Mouse (Mus musculus) liver, embryonic 11.5 days (tissue): ENCODE data around the gene Smagp. TPM values are rescaled to one million over a fixed set of nuclear protein-coding genes. Genes with fewer than 3 reads are reported as not detected.

Experiments
- ATAC-seq: fragments of 200-750 bp; cut with Nextera tagmentation; replicated peaks from 2 replicates; pipeline ENCODE4 v1.8.0; 2017; ENCODE audit warnings: moderate number of reproducible peaks, mild to moderate bottlenecking, moderate TSS enrichment, moderate library complexity; ENCODE audit not compliant: low FRiP score
- DNase-seq: peaks from one replicate; pipeline ENCODE4 v3.0.0-alpha.2; 2017; ENCODE audit warnings: low spot score
- H3K27ac ChIP-seq: fragments of 300-500 bp; sonication (generic); 2 replicates; pipeline ENCODE4 v1.5.1; 2014; ENCODE audit warnings: mild to moderate bottlenecking, low read depth, low read length, control low read depth
- H3K27me3 ChIP-seq: fragments of 300-500 bp; sonication (generic); replicated peaks from 2 replicates; pipeline ENCODE4 v1.6.1; 2014; ENCODE audit warnings: low read length, mixed read lengths; ENCODE audit not compliant: control insufficient read depth, insufficient read depth
- H3K36me3 ChIP-seq: fragments of 300-500 bp; sonication (generic); 2 replicates; pipeline ENCODE4 v1.6.1; 2014; ENCODE audit warnings: mild to moderate bottlenecking, low read length, moderate library complexity, mixed read lengths; ENCODE audit not compliant: control insufficient read depth, insufficient read depth
- H3K4me1 ChIP-seq: fragments of 300-500 bp; sonication (generic); replicated peaks from 2 replicates; pipeline ENCODE4 v1.6.1; 2014; ENCODE audit warnings: low read length, mixed read lengths; ENCODE audit not compliant: control insufficient read depth, insufficient read depth
- H3K4me2 ChIP-seq: fragments of 300-500 bp; sonication (generic); 2 replicates; pipeline ENCODE4 v1.6.1; 2014; ENCODE audit warnings: mild to moderate bottlenecking, control low read depth, moderate library complexity
- H3K4me3 ChIP-seq: fragments of 300-500 bp; sonication (generic); 2 replicates; pipeline ENCODE4 v1.5.1; 2014; ENCODE audit warnings: low read depth, low read length, control low read depth
- H3K9ac ChIP-seq: fragments of 300-500 bp; sonication (generic); 2 replicates; pipeline ENCODE4 v1.6.1; 2014; ENCODE audit warnings: low read depth, low read length, control low read depth
- H3K9me3 ChIP-seq: fragments of 300-500 bp; sonication (generic); 2 replicates; pipeline ENCODE4 v1.6.1; 2016; ENCODE audit warnings: low read length, inconsistent platforms, mixed read lengths; ENCODE audit not compliant: control insufficient read depth
- WGBS: fragments of 180-500 bp; shearing (Covaris S2); extraction: QIAGEN DNeasy Blood & Tissue Kit; methylation state at CpG from one replicate; pipeline ENCODE4 v1.1.7; 2014; 5-methylcytosine and 5-hydroxymethylcytosine counted together
- polyA plus RNA-seq: library from polyadenylated mRNA; unstranded; fragments of >200 nt; fragmentation: Nextera tagmentation; extraction: Ambion mirVana; gene quantifications from 2 replicates; pipeline ENCODE4 v1.2.1, GENCODE M21; 2014

Smagp gene
- polyA plus RNA-seq, 1 experiment from 2014 or later = 15.6 TPM

GRCm38 (mm10) chr15:100600047-100600695, 36.6 kb downstream of the Smagp start:
- ATAC-seq = peak; percentile 32; the same call in 1 of the 2 replicates
- H3K9ac ChIP-seq = peak overlapping the region; percentile 56
- 2% methylated on average over 34 of the region's 35 CpGs for WGBS

GRCm38 (mm10) chr15:100599276-100600046, 37.3 kb downstream of the Smagp start, which contains the start of gene Pou6f1:
Pou6f1 (minus strand) TSS chr15:100599984.
- DNase-seq (no peak), ATAC-seq (peak; percentile 36; the same call in 1 of the 2 replicates)
- Histone ChIP-seq H3K4me1 (peaks cover 13% of the 10 kb centered on the region), H3K27ac (no peak within 1 kb of the TSS), H3K9me3 (no peaks in the 10 kb centered on the region), H3K36me3 (no peaks in the 10 kb centered on the region), H3K9ac (peak within 1 kb of the TSS; percentile 56), H3K4me3 (peak within 1 kb of the TSS; percentile 66), H3K4me2 (peak within 1 kb of the TSS; percentile 96), H3K27me3 (peaks cover 40% of the 10 kb centered on the region)
- under 1% methylated on average over 67 of the region's 76 CpGs for WGBS

More at GRCm38 (mm10) chr15:100600047-100600695, 36.6 kb downstream of the Smagp start:
- Histone ChIP-seq H3K9me3 (no peaks in the 10 kb centered on the region), H3K4me3 (peak overlapping the region; percentile 66), H3K4me1 (peaks cover 13% of the 10 kb centered on the region), H3K36me3 (no peaks in the 10 kb centered on the region), H3K27ac (no peak overlapping the region), H3K27me3 (peaks cover 42% of the 10 kb centered on the region), H3K4me2 (peak overlapping the region; percentile 96)
- DNase-seq = peak; percentile 64

GRCm38 (mm10) chr15:100598883-100599275, 37.9 kb downstream of the Smagp start:
- ATAC-seq (no peak), DNase-seq (no peak)
- Histone ChIP-seq H3K4me2 (peak overlapping the region; percentile 96), H3K9ac (no peak overlapping the region), H3K9me3 (no peaks in the 10 kb centered on the region), H3K4me1 (peaks cover 13% of the 10 kb centered on the region), H3K36me3 (no peaks in the 10 kb centered on the region), H3K27ac (no peak overlapping the region), H3K4me3 (peak overlapping the region; percentile 66), H3K27me3 (peaks cover 40% of the 10 kb centered on the region)
- WGBS = 1% methylated on average over 12 of the region's 12 CpGs

GRCm38 (mm10) chr15:100598287-100598882, 38.4 kb downstream of the Smagp start:
- Histone ChIP-seq H3K4me2 (peak overlapping the region; percentile 96), H3K9ac (no peak overlapping the region), H3K27ac (no peak overlapping the region), H3K4me3 (peak overlapping the region; percentile 66), H3K36me3 (no peaks in the 10 kb centered on the region), H3K9me3 (no peaks in the 10 kb centered on the region), H3K4me1 (peaks cover 13% of the 10 kb centered on the region), H3K27me3 (peaks cover 36% of the 10 kb centered on the region)
- 22% methylated on average over 9 of the region's 9 CpGs for WGBS
- ATAC-seq = no peak
- DNase-seq = no peak

- H3K27me3 ChIP-seq = no peaks in the 10 kb centered on the region; the same call in 1 of the 2 replicates
- no peak overlapping the region for H3K9ac ChIP-seq
- no peak for ATAC-seq
- 80% methylated on average over 6 of the region's 6 CpGs for WGBS
- DNase-seq = no peak
- H3K27ac ChIP-seq = no peak overlapping the region
- no peak overlapping the region for H3K4me2 ChIP-seq
- no peaks in the 10 kb centered on the region for H3K36me3 ChIP-seq
- H3K4me1 ChIP-seq = no peaks in the 10 kb centered on the region
- no peaks in the 10 kb centered on the region for H3K9me3 ChIP-seq
- no peak overlapping the region for H3K4me3 ChIP-seq
These were observed 43.9 kb downstream of the Smagp start for GRCm38 (mm10) chr15:100592817-100593216.

- Histone ChIP-seq H3K4me1 (no peaks in the 10 kb centered on the region), H3K27ac (no peak overlapping the region), H3K27me3 (no peaks in the 10 kb centered on the region; the same call in 1 of the 2 replicates), H3K36me3 (no peaks in the 10 kb centered on the region), H3K4me2 (no peak overlapping the region), H3K4me3 (no peak overlapping the region), H3K9ac (no peak overlapping the region), H3K9me3 (no peaks in the 10 kb centered on the region)
- DNase-seq (no peak), ATAC-seq (no peak)
- WGBS = 56% methylated on average over 7 of the region's 8 CpGs
These were observed 46.3 kb downstream of the Smagp start for GRCm38 (mm10) chr15:100590436-100590835.

- H3K9me3 ChIP-seq = no peaks in the 10 kb centered on the region
- DNase-seq (no peak), ATAC-seq (no peak)
- no peak overlapping the region for H3K9ac ChIP-seq
- no peaks in the 10 kb centered on the region for H3K36me3 ChIP-seq
- H3K27me3 ChIP-seq = no peaks in the 10 kb centered on the region; the same call in 1 of the 2 replicates
- 46% methylated on average over 6 of the region's 6 CpGs for WGBS
- no peak overlapping the region for H3K4me2 ChIP-seq
- no peak overlapping the region for H3K27ac ChIP-seq
- H3K4me3 ChIP-seq = no peak overlapping the region
- no peaks in the 10 kb centered on the region for H3K4me1 ChIP-seq
These were observed 48.4 kb downstream of the Smagp start for GRCm38 (mm10) chr15:100588297-100588696.

GRCm38 (mm10) chr15:100587166-100587565, 49.6 kb downstream of the Smagp start:
- no peak overlapping the region for H3K4me3 ChIP-seq
- no peak overlapping the region for H3K27ac ChIP-seq
- WGBS = 77% methylated on average over 4 of the region's 4 CpGs
- H3K4me1 ChIP-seq = no peaks in the 10 kb centered on the region
- no peak overlapping the region for H3K9ac ChIP-seq
- DNase-seq = no peak
- H3K27me3 ChIP-seq = no peaks in the 10 kb centered on the region; the same call in 1 of the 2 replicates
- no peaks in the 10 kb centered on the region for H3K9me3 ChIP-seq
- no peaks in the 10 kb centered on the region for H3K36me3 ChIP-seq
- no peak for ATAC-seq
- no peak overlapping the region for H3K4me2 ChIP-seq
